Mouse (Mus musculus): ENCODE results near the gene Rps7. TPM values are rescaled to one million over a fixed set of nuclear protein-coding genes. Genes with fewer than 3 reads are reported as not detected.

The Rps7 gene
- total and polyA plus RNA-seq, 2 experiments from 2014 or later = 419 to 717 TPM

GRCm38 (mm10) chr12:28589090-28589868 is 46.5 kb downstream of the Rps7 start:
- 8% methylated on average over 24 of the region's 24 CpGs for WGBS
- TF ChIP-seq CTCF (IDR thresholded peaks at IDR 0.05; ENCODE audit: low read depth) (peak; percentile 89), EP300 (IDR thresholded peaks at IDR 0.05; ENCODE audit: low read depth) (no peak)
- DNase-seq (ENCODE audit: low spot score) (peak; percentile 85), ATAC-seq (ENCODE audit: insufficient read depth, low read depth) (peak; percentile 89)
- no peaks in the 10 kb centered on the region for H3K36me3 ChIP-seq (replicated peaks; ENCODE audit: control insufficient read depth, insufficient read depth, low read length)
- no peak overlapping the region for H3K27ac ChIP-seq (ENCODE audit: low read depth)
- H3K9ac ChIP-seq (replicated peaks; ENCODE audit: low read depth, low read length) = no peak overlapping the region
- peak overlapping the region; percentile 84 for H3K4me2 ChIP-seq (ENCODE audit: low read depth, low read length)
- H3K9me3 ChIP-seq (replicated peaks; ENCODE audit: control insufficient read depth, low read length) = no peaks in the 10 kb centered on the region
- H3K27me3 ChIP-seq (ENCODE audit: control insufficient read depth, insufficient read depth, low read length) = 0 out of 2 replicates have a peak, but pooled peaks cover 18% of the 10 kb centered on the region
- no peaks in the 10 kb centered on the region for H3K4me1 ChIP-seq (ENCODE audit: control insufficient read depth, insufficient read depth)
- H3K4me3 ChIP-seq (ENCODE audit: low read depth, low read length) = peak overlapping the region; percentile 43

GRCm38 (mm10) chr12:28587949-28588348 is 47.8 kb downstream of the Rps7 start:
- no peak overlapping the region for H3K4me3 ChIP-seq (ENCODE audit: low read depth, low read length)
- no peak overlapping the region for H3K27ac ChIP-seq (ENCODE audit: low read depth)
- no peaks in the 10 kb centered on the region for H3K9me3 ChIP-seq (replicated peaks; ENCODE audit: control insufficient read depth, low read length)
- ATAC-seq (ENCODE audit: insufficient read depth, low read depth) = no peak
- H3K4me2 ChIP-seq (ENCODE audit: low read depth, low read length) = no peak overlapping the region
- no peak for TF ChIP-seq CTCF (IDR thresholded peaks at IDR 0.05; ENCODE audit: low read depth)
- WGBS = 80% methylated on average over 6 of the region's 6 CpGs
- H3K4me1 ChIP-seq (ENCODE audit: control insufficient read depth, insufficient read depth) = no peaks in the 10 kb centered on the region
- H3K27me3 ChIP-seq (ENCODE audit: control insufficient read depth, insufficient read depth, low read length) = 0 out of 2 replicates have a peak, but pooled peaks cover 18% of the 10 kb centered on the region
- no peak overlapping the region for H3K9ac ChIP-seq (replicated peaks; ENCODE audit: low read depth, low read length)
- DNase-seq (ENCODE audit: low spot score) = no peak
- H3K36me3 ChIP-seq (replicated peaks; ENCODE audit: control insufficient read depth, insufficient read depth, low read length) = no peaks in the 10 kb centered on the region

- TF ChIP-seq EP300 (IDR thresholded peaks at IDR 0.05; ENCODE audit: low read depth) = no peak
- no peak for TF ChIP-seq CTCF (IDR thresholded peaks at IDR 0.05; ENCODE audit: low read depth)
- no peaks in the 10 kb centered on the region for H3K36me3 ChIP-seq (replicated peaks; ENCODE audit: control insufficient read depth, insufficient read depth, low read length)
- WGBS = 55% methylated on average over 3 of the region's 3 CpGs
- no peak overlapping the region for H3K4me2 ChIP-seq (ENCODE audit: low read depth, low read length)
- H3K9me3 ChIP-seq (replicated peaks; ENCODE audit: control insufficient read depth, low read length) = no peaks in the 10 kb centered on the region
- no peak overlapping the region for H3K27ac ChIP-seq (ENCODE audit: low read depth)
- ATAC-seq (ENCODE audit: insufficient read depth, low read depth) = no peak
- no peak overlapping the region for H3K9ac ChIP-seq (replicated peaks; ENCODE audit: low read depth, low read length)
- H3K4me1 ChIP-seq (ENCODE audit: control insufficient read depth, insufficient read depth) = no peaks in the 10 kb centered on the region
- no peak for DNase-seq (ENCODE audit: low spot score)
- 0 out of 2 replicates have a peak, but pooled peaks cover 6% of the 10 kb centered on the region for H3K27me3 ChIP-seq (ENCODE audit: control insufficient read depth, insufficient read depth, low read length)
- no peak overlapping the region for H3K4me3 ChIP-seq (ENCODE audit: low read depth, low read length)
Measured at GRCm38 (mm10) chr12:28584036-28584435, 51.7 kb downstream of the Rps7 start.

GRCm38 (mm10) chr12:28582423-28582822 is 53.3 kb downstream of the Rps7 start, which contains the start of gene Allc:
Gene Allc (minus strand): TSS chr12:28582523.
- WGBS = 78% methylated on average over 8 of the region's 8 CpGs
- no peaks in the 10 kb centered on the region for H3K27me3 ChIP-seq (ENCODE audit: control insufficient read depth, insufficient read depth, low read length)
- H3K9ac ChIP-seq (replicated peaks; ENCODE audit: low read depth, low read length) = no peak within 1 kb of the TSS
- ATAC-seq (ENCODE audit: insufficient read depth, low read depth) (no peak), DNase-seq (ENCODE audit: low spot score) (no peak)
- no peaks in the 10 kb centered on the region for H3K9me3 ChIP-seq (replicated peaks; ENCODE audit: control insufficient read depth, low read length)
- H3K4me2 ChIP-seq (ENCODE audit: low read depth, low read length) = no peak within 1 kb of the TSS
- no peak within 1 kb of the TSS for H3K27ac ChIP-seq (ENCODE audit: low read depth)
- TF ChIP-seq CTCF (IDR thresholded peaks at IDR 0.05; ENCODE audit: low read depth) = no peak
- no peak for TF ChIP-seq EP300 (IDR thresholded peaks at IDR 0.05; ENCODE audit: low read depth)
- H3K4me1 ChIP-seq (ENCODE audit: control insufficient read depth, insufficient read depth) = no peaks in the 10 kb centered on the region
- H3K4me3 ChIP-seq (ENCODE audit: low read depth, low read length) = no peak within 1 kb of the TSS
- no peaks in the 10 kb centered on the region for H3K36me3 ChIP-seq (replicated peaks; ENCODE audit: control insufficient read depth, insufficient read depth, low read length)

Small RNA genes within 50 kb of the gene (microRNA-seq; reads per million reads assigned to microRNA genes)
- not detected for gene Mir6937

Other genes starting within 250 kb of the Rps7 start
- not detected in 2 replicates for gene Dcdc2c, start 83.6 kb downstream of the Rps7 start, total RNA-seq (2014; rRNA removed; ENCODE audit: low replicate concordance)
- not detected in 2 replicates for gene Dcdc2c, start 83.6 kb downstream of the Rps7 start, polyA plus RNA-seq (2015; fragmentation: Nextera tagmentation; extraction: Ambion mirVana)
- not detected in 2 replicates for gene Allc, start 53.4 kb downstream of the Rps7 start, total RNA-seq (2014; rRNA removed; ENCODE audit: low replicate concordance)
- gene Allc, start 53.4 kb downstream of the Rps7 start, polyA plus RNA-seq (2015; fragmentation: Nextera tagmentation; extraction: Ambion mirVana) = not detected in 2 replicates
- 11.2 and 18.4 TPM in 2 replicates for gene Colec11, start 12.6 kb downstream of the Rps7 start, total RNA-seq (2014; rRNA removed; ENCODE audit: low replicate concordance)
- 28.1 and 29.4 TPM in 2 replicates for gene Colec11, start 12.6 kb downstream of the Rps7 start, polyA plus RNA-seq (2015; fragmentation: Nextera tagmentation; extraction: Ambion mirVana)
- 4.1 and 17.7 TPM in 2 replicates for gene Rnaseh1, start 13.6 kb upstream of the Rps7 start, total RNA-seq (2014; rRNA removed; ENCODE audit: low replicate concordance)
- gene Rnaseh1, start 13.6 kb upstream of the Rps7 start, polyA plus RNA-seq (2015; fragmentation: Nextera tagmentation; extraction: Ambion mirVana) = 11.6 and 12.6 TPM in 2 replicates
- 4.4 and 15.8 TPM in 2 replicates for gene Adi1, start 39.3 kb upstream of the Rps7 start, total RNA-seq (2014; rRNA removed; ENCODE audit: low replicate concordance)
- 37.0 and 38.4 TPM in 2 replicates for gene Adi1, start 39.3 kb upstream of the Rps7 start, polyA plus RNA-seq (2015; fragmentation: Nextera tagmentation; extraction: Ambion mirVana)
- 41.4 and 43.4 TPM in 2 replicates for gene Trappc12, start 114.5 kb upstream of the Rps7 start, total RNA-seq (2014; rRNA removed; ENCODE audit: low replicate concordance)
- gene Trappc12, start 114.5 kb upstream of the Rps7 start, polyA plus RNA-seq (2015; fragmentation: Nextera tagmentation; extraction: Ambion mirVana) = 21.6 and 21.7 TPM in 2 replicates
- 29.3 and 32.0 TPM in 2 replicates for gene Eipr1, start 115.8 kb upstream of the Rps7 start, total RNA-seq (2014; rRNA removed; ENCODE audit: low replicate concordance)
- gene Eipr1, start 115.8 kb upstream of the Rps7 start, polyA plus RNA-seq (2015; fragmentation: Nextera tagmentation; extraction: Ambion mirVana) = 13.0 and 16.4 TPM in 2 replicates

Measured in heart, postnatal 0 days (tissue).